Mouse (Mus musculus): ENCODE measurements around the gene Plscr3.

The Plscr3 gene

GRCm38 (mm10) chr11:69864138-69864860 lies 18.1 kb downstream of the Plscr3 start:
- DNase-seq (ENCODE audit: low spot score in 2 of 2): no peak

GRCm38 (mm10) chr11:69865561-69865960 lies 19.4 kb downstream of the Plscr3 start:
- no peak for DNase-seq (ENCODE audit: low spot score in 2 of 2)

- no peak for DNase-seq (ENCODE audit: low spot score in 2 of 2)
Measured at GRCm38 (mm10) chr11:69867335-69867734, 21.2 kb downstream of the Plscr3 start.

GRCm38 (mm10) chr11:69870289-69871069 lies 24.3 kb downstream of the Plscr3 start:
- no peak for DNase-seq (ENCODE audit: low spot score in 2 of 2)

GRCm38 (mm10) chr11:69871822-69872221 lies 25.6 kb downstream of the Plscr3 start:
- DNase-seq (ENCODE audit: low spot score in 2 of 2): no peak

GRCm38 (mm10) chr11:69872451-69872850 lies 26.3 kb downstream of the Plscr3 start:
- DNase-seq (ENCODE audit: low spot score in 2 of 2): no peak

- DNase-seq (ENCODE audit: low spot score in 2 of 2): peak; percentile 81 to 88
Measured at GRCm38 (mm10) chr11:69876186-69876585, 30.0 kb downstream of the Plscr3 start.

- DNase-seq (ENCODE audit: low spot score in 2 of 2): peak; percentile 85 to 87
Measured at GRCm38 (mm10) chr11:69876867-69877266, 30.7 kb downstream of the Plscr3 start.

- no peak for DNase-seq (ENCODE audit: low spot score in 2 of 2)
Measured at GRCm38 (mm10) chr11:69877878-69878277, 31.7 kb downstream of the Plscr3 start, which contains the start of gene Tmem95. Tmem95 (minus strand) TSS chr11:69878018.

- DNase-seq (ENCODE audit: low spot score in 2 of 2): no peak
Measured at GRCm38 (mm10) chr11:69878399-69878798, 32.2 kb downstream of the Plscr3 start.

- no peak for DNase-seq (ENCODE audit: low spot score in 2 of 2)
Measured at GRCm38 (mm10) chr11:69878952-69879351, 32.8 kb downstream of the Plscr3 start.

- no peak for DNase-seq (ENCODE audit: low spot score in 2 of 2)
Measured at GRCm38 (mm10) chr11:69879711-69880110, 33.5 kb downstream of the Plscr3 start.

GRCm38 (mm10) chr11:69880506-69880852 lies 34.3 kb downstream of the Plscr3 start:
- DNase-seq (ENCODE audit: low spot score in 2 of 2): no peak

GRCm38 (mm10) chr11:69880853-69881603 lies 34.9 kb downstream of the Plscr3 start, which contains the start of gene Kctd11:
Kctd11 (minus strand) TSS chr11:69881406.
- DNase-seq (ENCODE audit: low spot score in 2 of 2): peak; percentile 95 to 97

GRCm38 (mm10) chr11:69881787-69882670 lies 35.9 kb downstream of the Plscr3 start:
- no peak for DNase-seq (ENCODE audit: low spot score in 2 of 2)

- no peak for DNase-seq (ENCODE audit: low spot score in 2 of 2)
Measured at GRCm38 (mm10) chr11:69883066-69883465, 36.9 kb downstream of the Plscr3 start.

GRCm38 (mm10) chr11:69883527-69884151 lies 37.5 kb downstream of the Plscr3 start:
- no peak for DNase-seq (ENCODE audit: low spot score in 2 of 2)

GRCm38 (mm10) chr11:69884240-69884639 lies 38.1 kb downstream of the Plscr3 start:
- DNase-seq (ENCODE audit: low spot score in 2 of 2): peak in 1 of 2 experiments; percentile 26

- DNase-seq (ENCODE audit: low spot score in 2 of 2): no peak
Measured at GRCm38 (mm10) chr11:69884663-69885062, 38.5 kb downstream of the Plscr3 start.

GRCm38 (mm10) chr11:69886907-69887635 lies 40.9 kb downstream of the Plscr3 start:
- DNase-seq (ENCODE audit: low spot score in 2 of 2): no peak
